Mouse (Mus musculus) lung, postnatal 0 days (tissue): ENCODE measurements around the gene Pax8. TPM values are rescaled to one million over a fixed set of nuclear protein-coding genes. Genes with fewer than 3 reads are reported as not detected.
A peak's percentile ranks its signal among the peaks of the same experiment; 100 is the strongest.

Source experiments
- ATAC-seq: fragments of 200-750 bp; cut with Nextera tagmentation; 2 replicates; pipeline ENCODE4 v1.8.0; 2017; ENCODE audit warnings: moderate library complexity
- DNase-seq: peaks from one replicate; pipeline ENCODE4 v3.0.0-alpha.2; 2016; ENCODE audit warnings: low spot score
- H3K27ac ChIP-seq: fragments of 300-500 bp; sonication (generic); 2 replicates; pipeline ENCODE4 v1.5.1; 2014; ENCODE audit warnings: antibody characterized with exemption, mild to moderate bottlenecking, low read length, mixed read lengths
- H3K27me3 ChIP-seq: fragments of 300-500 bp; sonication (generic); replicated peaks from 2 replicates; pipeline ENCODE4 v1.6.1; 2014; ENCODE audit warnings: low read length, mixed read lengths; ENCODE audit not compliant: insufficient read depth
- H3K36me3 ChIP-seq: fragments of 300-500 bp; sonication (generic); 2 replicates; pipeline ENCODE4 v1.6.1; 2014; ENCODE audit warnings: low read length, mixed read lengths; ENCODE audit not compliant: insufficient read depth
- H3K4me1 ChIP-seq: fragments of 300-500 bp; sonication (generic); 2 replicates; pipeline ENCODE4 v1.6.1; 2014; ENCODE audit warnings: antibody characterized with exemption, low read depth, low read length, mixed read lengths; ENCODE audit not compliant: insufficient read depth
- H3K4me2 ChIP-seq: fragments of 300-500 bp; sonication (generic); replicated peaks from 2 replicates; pipeline ENCODE4 v1.6.1; 2014; ENCODE audit warnings: low read depth, mild to moderate bottlenecking, low read length, moderate library complexity, mixed read lengths
- H3K4me3 ChIP-seq: fragments of 300-500 bp; sonication (generic); 2 replicates; pipeline ENCODE4 v1.5.1; 2014; ENCODE audit warnings: low read depth, low read length
- H3K9ac ChIP-seq: fragments of 300-500 bp; sonication (generic); replicated peaks from 2 replicates; pipeline ENCODE4 v1.6.1; 2014; ENCODE audit warnings: low read depth, mild to moderate bottlenecking
- H3K9me3 ChIP-seq: fragments of 300-500 bp; sonication (generic); 2 replicates; pipeline ENCODE4 v1.6.1; 2016; ENCODE audit warnings: low read length, mixed read lengths
- CTCF ChIP-seq: IDR thresholded peaks from 2 replicates; pipeline ENCODE4 v1.5.1; 2016; ENCODE audit warnings: antibody characterized with exemption, mild to moderate bottlenecking
- EP300 ChIP-seq: IDR thresholded peaks from 2 replicates; pipeline ENCODE4 v1.6.1; 2016; ENCODE audit warnings: antibody characterized with exemption, mild to moderate bottlenecking, control low read depth
- WGBS: fragments of 180-500 bp; shearing (Covaris S2); extraction: QIAGEN DNeasy Blood & Tissue Kit; methylation state at CpG from one replicate; pipeline ENCODE4 v1.1.7; 2014; 5-methylcytosine and 5-hydroxymethylcytosine counted together
- polyA plus RNA-seq: library from polyadenylated mRNA; unstranded; fragments of >200 nt; fragmentation: Nextera tagmentation; extraction: Ambion mirVana; gene quantifications from 2 replicates; pipeline ENCODE4 v1.2.1, GENCODE M21; 2015

Gene Pax8
- polyA plus RNA-seq, 1 experiment from 2014 or later: not detected

- TF ChIP-seq CTCF (no peak), EP300 (no peak)
These were observed 82.1 kb downstream of the Pax8 start for GRCm38 (mm10) chr2:24393251-24393650.

GRCm38 (mm10) chr2:24387361-24388283, 87.8 kb downstream of the Pax8 start:
- no peak for DNase-seq
- Histone ChIP-seq H3K4me1 (no peaks in the 10 kb centered on the region), H3K27me3 (no peaks in the 10 kb centered on the region), H3K4me2 (no peak overlapping the region), H3K4me3 (no peak overlapping the region), H3K36me3 (no peaks in the 10 kb centered on the region), H3K27ac (no peak overlapping the region), H3K9me3 (no peaks in the 10 kb centered on the region), H3K9ac (no peak overlapping the region)
- 76% methylated on average over 4 of the region's 4 CpGs for WGBS
- ATAC-seq: no peak
- TF ChIP-seq EP300: no peak
- TF ChIP-seq CTCF: no peak

More at GRCm38 (mm10) chr2:24393251-24393650, 82.1 kb downstream of the Pax8 start:
- Histone ChIP-seq H3K27ac (no peak overlapping the region), H3K27me3 (no peaks in the 10 kb centered on the region), H3K36me3 (no peaks in the 10 kb centered on the region), H3K9ac (no peak overlapping the region), H3K4me3 (no peak overlapping the region), H3K4me2 (no peak overlapping the region), H3K9me3 (no peaks in the 10 kb centered on the region), H3K4me1 (no peaks in the 10 kb centered on the region)
- ATAC-seq (no peak), DNase-seq (no peak)
- WGBS: 80% methylated on average over 2 of the region's 2 CpGs

- Histone ChIP-seq H3K36me3 (no peaks in the 10 kb centered on the region), H3K27me3 (no peaks in the 10 kb centered on the region), H3K4me3 (0 out of 2 replicates have a peak overlapping the region, but pooled peaks have one; percentile 10), H3K4me1 (no peaks in the 10 kb centered on the region), H3K4me2 (no peak overlapping the region), H3K9me3 (no peaks in the 10 kb centered on the region), H3K27ac (no peak overlapping the region), H3K9ac (no peak overlapping the region)
- ATAC-seq (no peak), DNase-seq (no peak)
- WGBS: 92% methylated on average over 2 of the region's 2 CpGs
- no peak for TF ChIP-seq CTCF
- no peak for TF ChIP-seq EP300
These were observed 88.5 kb downstream of the Pax8 start for GRCm38 (mm10) chr2:24386964-24387320.

- Histone ChIP-seq H3K9ac (no peak overlapping the region), H3K36me3 (no peaks in the 10 kb centered on the region), H3K4me3 (0 out of 2 replicates have a peak overlapping the region, but pooled peaks have one; percentile 10), H3K4me1 (no peaks in the 10 kb centered on the region), H3K4me2 (no peak overlapping the region), H3K27me3 (no peaks in the 10 kb centered on the region), H3K9me3 (no peaks in the 10 kb centered on the region), H3K27ac (no peak overlapping the region)
- TF ChIP-seq CTCF: no peak
- ATAC-seq (no peak; the same call in 1 of the 2 replicates), DNase-seq (no peak)
- 74% methylated on average over 21 of the region's 21 CpGs for WGBS
These were observed 89.0 kb downstream of the Pax8 start for GRCm38 (mm10) chr2:24386158-24386963.

- H3K4me1 ChIP-seq: no peaks in the 10 kb centered on the region
- 66% methylated on average over 14 of the region's 14 CpGs for WGBS
- DNase-seq (peak; percentile 30), ATAC-seq (peak; percentile 44)
- no peaks in the 10 kb centered on the region for H3K27me3 ChIP-seq
- no peaks in the 10 kb centered on the region for H3K9me3 ChIP-seq
- H3K4me3 ChIP-seq: no peak overlapping the region
- no peaks in the 10 kb centered on the region for H3K36me3 ChIP-seq
- H3K4me2 ChIP-seq: 0 out of 2 replicates have a peak overlapping the region, but pooled peaks have one; percentile 11
- no peak overlapping the region for H3K27ac ChIP-seq
- no peak overlapping the region for H3K9ac ChIP-seq
- TF ChIP-seq EP300 (no peak), CTCF (no peak)
These were observed 90.1 kb downstream of the Pax8 start for GRCm38 (mm10) chr2:24385111-24385961.
